Comparison of ENCODE assay signal across 20 mouse cellular contexts in the genomic region with DNA sequence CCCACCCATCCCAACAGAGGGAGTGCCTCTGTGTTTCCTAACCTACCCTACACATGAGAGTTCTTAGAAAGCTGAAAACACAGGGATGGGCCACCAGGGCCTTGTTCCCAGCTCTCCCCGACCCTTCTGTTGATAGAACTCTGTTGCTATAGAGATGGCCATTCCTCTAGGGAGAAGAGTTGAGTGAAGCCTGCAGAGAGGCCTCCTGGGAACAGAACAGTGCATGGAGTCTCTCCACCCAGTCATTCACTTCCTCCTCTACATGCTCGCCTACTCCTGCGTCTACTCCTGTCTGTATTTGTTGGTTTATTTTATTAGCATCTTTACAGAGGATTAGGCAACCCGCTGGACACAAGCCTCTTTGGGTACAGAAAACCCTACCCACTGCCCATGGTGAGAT. TPM values are rescaled to one million over a fixed set of nuclear protein-coding genes. Genes with fewer than 3 reads are reported as not detected.
DNase-seq lines count a peak whose midpoint lies in the region; ATAC-seq and TF ChIP-seq lines count a peak whose summit lies in the region.
"Had no signal": no experiment of that assay in that cellular context is flagged by ENCODE, and none has a peak within 500 bp of the region (broad histone marks: within the 10 kb centered on the region; RNA-seq: fewer than 3 reads in every experiment).

No protein-coding gene starts in this region.

- H3K4me1 ChIP-seq in testis, adult 2 months (ENCODE audit: control insufficient read depth, insufficient read depth, low read length), result peaks cover 4% of the 10 kb centered on the region
- no peaks in the 10 kb centered on the region for H3K4me1 ChIP-seq in embryonic facial prominence, embryonic 15.5 days
- H3K4me1 ChIP-seq: embryonic facial prominence, embryonic 13.5 days; forebrain, embryonic 15.5 days had no signal

- ATAC-seq in embryonic facial prominence, embryonic 15.5 days (ENCODE audit: insufficient number of reproducible peaks, low FRiP score, low TSS enrichment, low read depth), result peak; percentile 72
- ATAC-seq: activated CD4-positive, CD25-positive, alpha-beta regulatory T cell, adult 4 months; forebrain, embryonic 13.5 days; forebrain, embryonic 15.5 days; forebrain, postnatal 0 days had no signal

- no peak overlapping the region for H3K4me2 ChIP-seq in embryonic facial prominence, embryonic 15.5 days (replicated peaks)
- H3K4me2 ChIP-seq: embryonic facial prominence, embryonic 13.5 days; forebrain, embryonic 13.5 days; forebrain, embryonic 15.5 days had no signal

- H3K27me3 ChIP-seq in testis, adult 2 months (ENCODE audit: control insufficient read depth, insufficient read depth, low read length), result no peaks in the 10 kb centered on the region
- H3K27me3 ChIP-seq in embryonic facial prominence, embryonic 15.5 days, result no peaks in the 10 kb centered on the region
- H3K27me3 ChIP-seq: forebrain, embryonic 13.5 days; forebrain, embryonic 15.5 days had no signal

- H3K27ac ChIP-seq in testis, adult 2 months (ENCODE audit: control insufficient read depth, insufficient read depth, low read depth, low read length), result no peak overlapping the region
- no peak overlapping the region for H3K27ac ChIP-seq in embryonic facial prominence, embryonic 15.5 days (replicated peaks)
- H3K27ac ChIP-seq: embryonic facial prominence, embryonic 13.5 days; forebrain, embryonic 13.5 days; forebrain, embryonic 15.5 days had no signal

- 0 out of 2 replicates have a peak, but pooled peaks have one; percentile 37 for TF ChIP-seq POLR2A in testis, adult 2 months (IDR thresholded peaks at IDR 0.05; ENCODE audit: control insufficient read depth, low read depth, low read length)

- peak overlapping the region; percentile 48 for H3K4me3 ChIP-seq in testis, adult 2 months (ENCODE audit: control insufficient read depth, low read depth, low read length)
- H3K4me3 ChIP-seq in embryonic facial prominence, embryonic 15.5 days (replicated peaks), result no peak overlapping the region
- H3K4me3 ChIP-seq: embryonic facial prominence, embryonic 13.5 days; erythroblast, embryonic 14.5 days; forebrain, embryonic 13.5 days; forebrain, embryonic 15.5 days had no signal

- no peak overlapping the region for H3K9ac ChIP-seq in embryonic facial prominence, embryonic 15.5 days
- H3K9ac ChIP-seq: embryonic facial prominence, embryonic 13.5 days; forebrain, embryonic 13.5 days; forebrain, embryonic 15.5 days; forebrain, postnatal 0 days had no signal

- TF ChIP-seq CTCF in testis, adult 2 months (IDR thresholded peaks at IDR 0.05; ENCODE audit: control insufficient read depth, insufficient read depth, insufficient replicate concordance, low read depth, low read length), result no peak

- 70% methylated on average over 4 of the region's 4 CpGs for WGBS in embryonic facial prominence, embryonic 15.5 days

- no peaks in the 10 kb centered on the region for H3K9me3 ChIP-seq in embryonic facial prominence, embryonic 15.5 days (replicated peaks)
- H3K9me3 ChIP-seq: embryonic facial prominence, embryonic 13.5 days; forebrain, embryonic 13.5 days; forebrain, embryonic 15.5 days; G1E had no signal

- DNase-seq in testis, postnatal 10 days (ENCODE audit: low spot score), result no peak
- DNase-seq in MN1 (ENCODE audit: low spot score), result peak; percentile 14
- no peak for DNase-seq in frontal cortex, postnatal 14 days (ENCODE audit: low spot score in 2 of 2)
- no peak for DNase-seq in cerebellum, adult 11-12 months
- DNase-seq: adrenal gland, adult 8-10 months; adrenal gland, postnatal 25 days; cerebellum, adult 11 months; cerebellum, adult 2 months; cerebellum, adult 9-10 months; cerebellum, postnatal 10 days; cerebellum, postnatal 25 days; forebrain, postnatal 0 days had no signal

- no peaks in the 10 kb centered on the region for H3K36me3 ChIP-seq in testis, adult 2 months (ENCODE audit: control insufficient read depth, insufficient read depth, low read length)
- no peaks in the 10 kb centered on the region for H3K36me3 ChIP-seq in embryonic facial prominence, embryonic 15.5 days
- H3K36me3 ChIP-seq: embryonic facial prominence, embryonic 13.5 days; forebrain, embryonic 15.5 days; G1E had no signal

RNA-seq across cellular contexts. Expression of a gene that starts 22.9 kb away (rescaled TPM):
- polyA plus RNA-seq in testis, adult 2 months (2012; rRNA removed), result 921 and 1,095 TPM in 2 replicates
- polyA plus RNA-seq in embryonic facial prominence, embryonic 15.5 days (2015; fragmentation: Nextera tagmentation; extraction: Ambion mirVana), result 0.12 and 0.25 TPM in 2 replicates
- polyA plus RNA-seq: activated CD4-positive, CD25-positive, alpha-beta regulatory T cell, adult 4 months; G1E had no signal

Comparison
In these comparisons a context has a peak if more than half of its experiments do, and no peak if none do; other contexts are left out.
1. RNA of a gene that starts 22.9 kb away (polyA plus RNA-seq): 921 to 1,095 TPM in testis, adult 2 months; 0.12 to 0.25 TPM in embryonic facial prominence, embryonic 15.5 days; every median in the first group is over 100 times any median in the second.